18 mouse cellular contexts compared by ENCODE assay signal in genomic region chr1:46963973-46964727, GRCm38 (mm10).
A peak's percentile ranks its signal among the peaks of the same experiment; 100 is the strongest.
DNase-seq lines count a peak whose midpoint lies in the region; TF ChIP-seq lines count a peak whose summit lies in the region.
"Had no signal": no experiment of that assay in that cellular context is flagged by ENCODE, and none has a peak within 500 bp of the region (broad histone marks: within the 10 kb centered on the region; RNA-seq: fewer than 3 reads in every experiment).

No protein-coding gene starts in this region.

- H3K4me3 ChIP-seq in left cerebral cortex, adult 2 months, result no peak overlapping the region
- H3K4me3 ChIP-seq: embryonic facial prominence, embryonic 12.5 days; heart, embryonic 15.5 days; hindbrain, embryonic 15.5 days; midbrain, embryonic 10.5 days; myocyte had no signal

- intact Hi-C loops in left cerebral cortex, adult 2 months (cut with DNase I), result loop anchor here (1.0 to 10.0 kb wide), 3 partner anchors 27 to 521 kb away; no protein-coding TSS in a partner anchor

- peak overlapping the region; percentile 93 for H3K27ac ChIP-seq in left cerebral cortex, adult 2 months
- H3K27ac ChIP-seq: embryonic facial prominence, embryonic 12.5 days; heart, embryonic 15.5 days; hindbrain, embryonic 15.5 days; midbrain, embryonic 10.5 days had no signal

- peak; percentile 36 to 42 for DNase-seq in layer of hippocampus, adult 8-10 months (ENCODE audit: low spot score in 2 of 2)
- DNase-seq in layer of hippocampus, postnatal 10 days (ENCODE audit: low spot score in 2 of 2), result no peak
- DNase-seq in right cerebral cortex, postnatal 25 days, result peak; percentile 45
- DNase-seq in right cerebral cortex, postnatal 36 days (ENCODE audit: low spot score in 2 of 2), result no peak
- no peak for DNase-seq in left cerebral cortex, adult 2 months (ENCODE audit: extremely low spot score in 1 of 2, low spot score in 2 of 2)
- DNase-seq in thymus, postnatal 0 days (ENCODE audit: low spot score), result no peak
- no peak for DNase-seq in cerebellum, postnatal 25 days
- DNase-seq: adrenal gland, postnatal 14 days; cerebellum, adult 9-10 months; heart, postnatal 36 days; kidney, adult 2 months; kidney, postnatal 10 days; thymus, postnatal 36 days had no signal

- no peak for TF ChIP-seq CTCF in left cerebral cortex, adult 2 months (IDR thresholded peaks at IDR 0.05)

Comparison
In these comparisons a context has a peak if more than half of its experiments do, and no peak if none do; other contexts are left out.
1. DNase-seq: peak in layer of hippocampus, adult 8-10 months (2 of 2) and right cerebral cortex, postnatal 25 days (single experiment); none in layer of hippocampus, postnatal 10 days (0 of 2), right cerebral cortex, postnatal 36 days (0 of 2), left cerebral cortex, adult 2 months (0 of 2), thymus, postnatal 0 days (single experiment) and cerebellum, postnatal 25 days (0 of 2).